Mouse (Mus musculus) embryonic facial prominence, embryonic 13.5 days (tissue): ENCODE results near the gene Celsr1. TPM values are rescaled to one million over a fixed set of nuclear protein-coding genes. Genes with fewer than 3 reads are reported as not detected.

Experiments used
- ATAC-seq: fragments of 200-750 bp; cut with Nextera tagmentation; 2 replicates; pipeline ENCODE4 v1.8.0; 2017; ENCODE audit warnings: low read depth; ENCODE audit not compliant: insufficient number of reproducible peaks, insufficient read depth, low FRiP score, low TSS enrichment
- H3K27ac ChIP-seq: fragments of 300-500 bp; sonication (generic); 2 replicates; pipeline ENCODE4 v1.5.1; 2015; ENCODE audit warnings: moderate library complexity, mild to moderate bottlenecking, inconsistent platforms
- H3K27me3 ChIP-seq: fragments of 300-500 bp; sonication (generic); 2 replicates; pipeline ENCODE4 v1.6.1; 2015; ENCODE audit warnings: mild to moderate bottlenecking, inconsistent platforms
- H3K36me3 ChIP-seq: fragments of 300-500 bp; sonication (generic); 2 replicates; pipeline ENCODE4 v1.6.1; 2015; ENCODE audit warnings: mild to moderate bottlenecking, inconsistent platforms
- H3K4me1 ChIP-seq: fragments of 300-500 bp; sonication (generic); 2 replicates; pipeline ENCODE4 v1.6.1; 2015; ENCODE audit warnings: inconsistent platforms
- H3K4me2 ChIP-seq: fragments of 300-500 bp; sonication (generic); 2 replicates; pipeline ENCODE4 v1.6.1; 2015; ENCODE audit warnings: moderate library complexity, mild to moderate bottlenecking, inconsistent platforms
- H3K4me3 ChIP-seq: fragments of 300-500 bp; sonication (generic); 2 replicates; pipeline ENCODE4 v1.5.1; 2015; ENCODE audit warnings: mild to moderate bottlenecking, inconsistent platforms
- H3K9ac ChIP-seq: fragments of 300-500 bp; sonication (generic); 2 replicates; pipeline ENCODE4 v1.6.1; 2015; ENCODE audit warnings: mild to moderate bottlenecking, inconsistent platforms
- H3K9me3 ChIP-seq: fragments of 300-500 bp; sonication (generic); 2 replicates; pipeline ENCODE4 v1.6.1; 2016; ENCODE audit warnings: inconsistent platforms
- WGBS: fragments of 180-500 bp; shearing (Covaris S2); methylation state at CpG from one replicate; pipeline ENCODE4 v1.1.7; 2015; ENCODE audit warnings: mixed read lengths; 5-methylcytosine and 5-hydroxymethylcytosine counted together
- polyA plus RNA-seq: library from polyadenylated mRNA; unstranded; fragments of >200 nt; fragmentation: Nextera tagmentation; extraction: Ambion mirVana; gene quantifications from 2 replicates; pipeline ENCODE4 v1.2.1, GENCODE M21; 2015

Gene Celsr1
- polyA plus RNA-seq: 2.9 and 3.1 TPM in 2 replicates

DNA sequence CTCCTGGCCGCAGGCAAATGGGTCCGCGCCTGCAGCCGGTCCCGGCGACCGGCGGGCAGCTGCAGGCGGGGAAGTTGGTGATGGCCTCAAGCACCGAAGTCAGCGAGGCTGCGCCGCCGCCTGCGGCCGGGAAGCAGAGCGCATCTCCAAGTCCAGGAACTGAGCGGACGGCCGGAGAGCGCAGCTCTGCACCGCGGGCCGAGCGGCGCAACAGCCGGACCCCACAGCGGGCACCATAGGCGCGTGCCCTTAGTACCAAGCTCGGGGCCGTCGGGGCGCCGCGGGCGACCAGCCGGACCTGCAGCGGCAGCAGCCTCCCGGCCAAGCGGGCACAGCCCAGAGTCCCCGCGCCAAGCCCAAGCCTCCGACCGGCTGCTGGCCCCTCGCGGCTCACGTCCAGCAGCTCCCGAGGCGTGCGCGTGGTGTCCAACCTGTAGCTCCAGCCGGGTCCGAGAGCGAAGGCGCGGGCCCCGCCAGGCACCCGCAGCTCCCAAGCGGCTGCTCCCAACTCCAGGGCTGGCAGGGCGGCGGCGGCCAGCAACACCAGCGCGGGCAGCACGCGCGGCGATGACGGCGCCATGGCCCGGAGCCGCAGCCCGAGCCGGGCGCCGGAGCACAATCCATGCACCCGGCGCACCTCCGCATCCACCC is at the start of gene Celsr1:
Celsr1 (minus strand) TSS at position 587 of the 651 bp plus-strand sequence.
- Histone ChIP-seq H3K4me1 (peaks cover 35% of the 10 kb centered on the region), H3K36me3 (peaks cover 26% of the 10 kb centered on the region), H3K9ac (peak within 1 kb of the TSS; percentile 71), H3K4me2 (peak within 1 kb of the TSS; percentile 88), H3K27me3 (peaks cover 49% of the 10 kb centered on the region), H3K4me3 (peak within 1 kb of the TSS; percentile 62), H3K9me3 (peaks cover 19% of the 10 kb centered on the region), H3K27ac (peak within 1 kb of the TSS; percentile 72; the same call in 1 of the 2 replicates)
- ATAC-seq: peak; percentile 21; the same call in 1 of the 2 replicates
- 1% methylated on average over 79 of the region's 80 CpGs for WGBS

DNA sequence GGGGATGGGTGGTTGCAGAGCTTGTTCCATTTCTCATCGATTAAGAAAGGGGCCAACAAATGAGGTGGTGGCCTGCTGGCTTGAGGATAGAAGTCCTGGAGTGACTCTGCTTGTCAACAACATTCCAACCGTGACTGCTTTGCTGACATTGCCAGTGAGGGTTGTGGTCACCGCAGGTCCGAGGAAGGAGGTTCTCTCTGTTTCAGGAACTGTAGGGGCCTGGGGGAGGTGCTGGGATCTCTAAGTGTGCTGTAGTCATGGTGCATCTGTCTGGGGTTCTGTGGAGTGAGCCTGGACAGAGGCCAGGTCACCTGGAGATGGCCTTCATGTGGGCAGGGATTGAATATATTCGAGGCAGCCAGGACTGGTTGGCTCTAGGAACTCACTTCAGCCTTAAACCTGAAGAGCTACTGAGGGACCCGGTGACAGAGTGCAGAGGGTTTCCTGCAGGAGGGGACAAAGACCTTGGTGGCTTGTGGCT is 49.7 kb upstream of the Celsr1 start:
- no peaks in the 10 kb centered on the region for H3K36me3 ChIP-seq
- H3K9ac ChIP-seq: no peak overlapping the region
- H3K4me2 ChIP-seq: no peak overlapping the region
- H3K9me3 ChIP-seq: no peaks in the 10 kb centered on the region
- WGBS: 48% methylated on average over 6 of the region's 6 CpGs
- H3K4me1 ChIP-seq: peaks cover 59% of the 10 kb centered on the region
- no peak for ATAC-seq
- no peak overlapping the region for H3K27ac ChIP-seq
- no peaks in the 10 kb centered on the region for H3K27me3 ChIP-seq
- no peak overlapping the region for H3K4me3 ChIP-seq

DNA sequence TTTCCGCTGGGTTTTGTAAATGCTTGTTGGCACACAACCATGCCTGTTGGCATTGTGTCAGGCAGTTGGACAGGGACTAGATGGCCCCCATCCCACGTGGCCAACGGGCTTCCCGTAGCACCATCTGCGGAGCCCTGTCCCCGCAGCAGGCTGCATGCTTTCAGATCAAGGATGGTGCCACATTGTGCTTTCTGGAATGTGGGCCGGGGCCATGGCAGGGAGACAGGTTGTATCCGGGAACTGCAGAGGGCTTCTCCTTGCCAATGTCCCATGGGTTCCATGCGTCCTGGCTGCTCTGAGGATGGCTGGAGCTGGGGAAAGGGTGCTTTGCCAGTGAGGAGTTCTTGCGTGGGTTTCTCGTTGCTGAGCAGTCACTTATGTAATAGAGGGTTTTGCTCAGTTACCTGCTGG is 49.0 kb upstream of the Celsr1 start:
- Histone ChIP-seq H3K27ac (no peak overlapping the region), H3K4me2 (no peak overlapping the region), H3K4me1 (peaks cover 52% of the 10 kb centered on the region), H3K9me3 (no peaks in the 10 kb centered on the region), H3K36me3 (no peaks in the 10 kb centered on the region), H3K9ac (no peak overlapping the region), H3K27me3 (no peaks in the 10 kb centered on the region), H3K4me3 (no peak overlapping the region)
- WGBS: 86% methylated on average over 11 of the region's 11 CpGs
- ATAC-seq: no peak

DNA sequence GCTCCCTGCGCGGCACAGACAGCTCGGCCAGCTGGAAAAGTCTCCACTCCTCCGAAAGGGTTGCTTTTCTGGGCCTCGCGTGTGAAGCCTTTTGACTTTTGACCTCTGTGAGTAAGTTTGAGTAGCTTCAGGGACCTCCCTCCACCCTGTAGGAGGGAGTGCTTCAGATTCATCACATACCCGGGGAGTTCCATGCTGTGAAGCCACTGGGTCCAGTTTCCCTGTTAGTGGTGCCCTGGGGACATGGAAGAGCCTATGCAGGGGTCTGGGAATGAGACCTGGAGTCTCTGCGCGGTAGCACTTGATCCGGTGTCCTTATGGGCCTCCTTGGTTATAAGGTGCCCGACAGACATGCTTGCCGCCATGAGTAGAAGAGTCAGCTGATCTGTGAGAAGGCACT is 48.1 kb upstream of the Celsr1 start:
- Histone ChIP-seq H3K9me3 (no peaks in the 10 kb centered on the region), H3K9ac (no peak overlapping the region), H3K4me2 (no peak overlapping the region), H3K27me3 (no peaks in the 10 kb centered on the region), H3K4me1 (peaks cover 44% of the 10 kb centered on the region), H3K4me3 (no peak overlapping the region), H3K36me3 (no peaks in the 10 kb centered on the region), H3K27ac (no peak overlapping the region)
- 61% methylated on average over 12 of the region's 12 CpGs for WGBS
- no peak for ATAC-seq

DNA sequence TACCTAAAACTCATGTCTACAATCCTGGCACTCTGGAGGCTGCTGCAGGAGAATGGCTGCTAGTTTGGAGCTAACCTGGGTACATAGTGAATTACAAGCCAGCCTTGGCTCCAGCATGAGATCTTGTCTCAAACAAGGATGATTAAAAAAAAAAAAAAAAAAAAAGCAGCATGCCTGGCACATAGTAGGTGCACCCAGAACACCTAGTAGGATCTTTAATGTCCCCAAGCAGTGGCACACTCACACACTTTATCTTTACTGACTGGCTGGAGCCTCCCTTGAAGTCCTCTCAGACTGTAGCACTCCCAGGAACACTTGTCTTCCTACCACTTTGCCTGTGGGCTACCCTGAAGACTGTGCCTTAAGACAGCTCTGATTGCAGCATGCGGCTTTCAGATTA is 46.8 kb upstream of the Celsr1 start:
- WGBS: 83% methylated on average over 1 of the region's 1 CpGs
- no peaks in the 10 kb centered on the region for H3K9me3 ChIP-seq
- H3K27ac ChIP-seq: no peak overlapping the region
- H3K9ac ChIP-seq: no peak overlapping the region
- H3K27me3 ChIP-seq: no peaks in the 10 kb centered on the region
- ATAC-seq: no peak
- H3K36me3 ChIP-seq: no peaks in the 10 kb centered on the region
- H3K4me3 ChIP-seq: no peak overlapping the region
- no peak overlapping the region for H3K4me2 ChIP-seq
- H3K4me1 ChIP-seq: peaks cover 37% of the 10 kb centered on the region

DNA sequence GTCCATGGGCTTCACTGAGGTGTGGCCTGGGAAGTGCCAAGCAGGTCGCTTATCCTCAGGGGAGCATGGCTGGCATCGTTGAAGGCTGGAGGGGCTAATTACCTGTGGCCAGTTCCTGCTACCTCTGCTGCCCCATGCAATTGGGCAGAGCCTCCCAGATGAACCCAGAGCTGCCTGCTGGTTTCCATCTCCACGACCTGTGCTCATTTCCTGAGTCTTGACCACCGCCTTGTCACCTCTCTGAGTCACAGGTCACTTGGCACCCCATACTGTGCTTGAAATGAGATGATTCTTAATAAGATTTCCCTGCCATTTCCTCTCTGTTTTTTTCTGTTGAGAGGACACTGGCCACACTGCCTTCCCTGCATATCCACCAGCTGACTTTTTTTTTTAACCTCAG is 46.3 kb upstream of the Celsr1 start:
- Histone ChIP-seq H3K4me1 (peaks cover 32% of the 10 kb centered on the region), H3K27me3 (no peaks in the 10 kb centered on the region), H3K9me3 (no peaks in the 10 kb centered on the region), H3K9ac (no peak overlapping the region), H3K36me3 (no peaks in the 10 kb centered on the region), H3K4me2 (no peak overlapping the region), H3K27ac (no peak overlapping the region), H3K4me3 (no peak overlapping the region)
- ATAC-seq: no peak
- WGBS: 67% methylated on average over 4 of the region's 4 CpGs

DNA sequence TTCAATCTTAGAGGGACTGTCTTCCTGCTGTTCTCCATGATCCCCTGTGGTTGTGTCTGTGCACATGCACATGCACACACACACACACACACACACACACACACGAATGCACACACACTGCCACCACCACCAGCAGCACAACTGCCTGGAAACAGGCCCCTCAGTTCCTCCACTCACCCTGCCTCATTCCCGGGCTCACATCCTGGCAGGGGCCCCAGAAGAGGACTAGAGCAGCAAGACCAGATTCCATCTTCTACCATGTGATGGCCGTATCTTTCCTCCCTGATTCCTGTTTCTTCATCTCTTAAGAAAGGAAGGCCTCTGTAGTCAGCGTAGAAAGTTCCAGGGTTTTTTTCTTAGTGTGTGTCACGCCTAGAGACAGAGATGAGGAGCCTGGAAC is 45.9 kb upstream of the Celsr1 start:
- 68% methylated on average over 5 of the region's 5 CpGs for WGBS
- Histone ChIP-seq H3K4me2 (no peak overlapping the region), H3K9ac (no peak overlapping the region), H3K4me3 (no peak overlapping the region), H3K27ac (no peak overlapping the region), H3K36me3 (no peaks in the 10 kb centered on the region), H3K4me1 (peaks cover 31% of the 10 kb centered on the region), H3K9me3 (no peaks in the 10 kb centered on the region), H3K27me3 (no peaks in the 10 kb centered on the region)
- no peak for ATAC-seq

DNA sequence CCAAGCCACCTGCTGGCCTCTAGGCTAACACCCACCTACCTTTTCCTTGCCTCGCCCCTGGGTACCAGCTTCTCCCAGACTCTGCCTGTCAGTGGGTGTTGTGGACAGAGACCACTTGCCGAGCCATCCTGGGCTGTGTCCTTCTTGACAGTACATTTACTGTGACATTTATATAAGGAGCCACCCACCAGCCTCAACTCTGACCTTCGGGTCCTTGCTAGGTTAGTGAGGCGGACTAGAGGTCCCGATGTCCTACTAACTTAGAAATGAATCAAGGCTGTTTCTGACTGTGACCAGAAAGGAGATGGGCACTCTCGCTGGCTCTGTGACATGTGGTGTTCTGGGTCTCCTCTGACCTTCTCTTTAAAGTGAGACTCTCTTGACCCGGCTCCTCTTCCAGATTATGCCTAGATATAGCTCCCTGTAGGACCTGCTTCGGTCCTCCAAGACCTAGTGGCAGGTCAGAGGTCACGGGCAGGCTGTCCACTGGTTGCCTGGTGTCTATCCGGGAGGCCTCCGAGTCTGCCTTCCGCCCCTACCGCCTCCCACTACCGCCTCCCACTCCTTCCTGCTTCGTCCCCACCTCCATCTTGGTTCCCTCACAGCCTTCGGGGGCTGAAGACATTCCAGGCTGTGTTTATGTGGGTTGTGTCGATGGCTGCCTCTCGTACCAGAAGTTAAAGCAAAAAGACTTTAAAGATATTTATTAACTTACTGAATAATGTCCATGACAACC is 45.1 kb upstream of the Celsr1 start:
- H3K36me3 ChIP-seq: no peaks in the 10 kb centered on the region
- no peaks in the 10 kb centered on the region for H3K9me3 ChIP-seq
- H3K27ac ChIP-seq: no peak overlapping the region
- no peak overlapping the region for H3K4me2 ChIP-seq
- peaks cover 27% of the 10 kb centered on the region for H3K4me1 ChIP-seq
- 68% methylated on average over 18 of the region's 18 CpGs for WGBS
- H3K9ac ChIP-seq: no peak overlapping the region
- no peak for ATAC-seq
- H3K4me3 ChIP-seq: no peak overlapping the region
- H3K27me3 ChIP-seq: no peaks in the 10 kb centered on the region

DNA sequence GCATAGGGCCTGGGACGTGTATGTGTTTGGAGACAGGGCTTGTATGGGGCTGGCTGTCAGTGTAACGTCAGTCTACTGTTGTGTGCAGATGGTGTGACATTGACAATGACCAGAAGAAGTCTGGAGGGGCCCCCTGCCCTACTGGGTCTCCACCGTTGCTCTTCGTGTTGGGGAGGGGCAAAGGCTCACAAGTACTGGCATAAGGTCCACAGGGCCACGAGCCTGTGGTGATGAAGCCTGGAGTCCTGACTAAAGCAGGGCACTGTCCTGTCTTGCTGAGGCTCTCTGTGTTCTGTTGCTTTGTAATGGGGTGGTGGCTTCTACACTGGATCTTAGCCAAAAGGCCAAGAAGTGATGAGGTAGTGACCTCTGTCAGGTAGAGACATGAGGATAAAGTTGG is 44.4 kb upstream of the Celsr1 start:
- no peak for ATAC-seq
- no peak overlapping the region for H3K4me3 ChIP-seq
- no peak overlapping the region for H3K27ac ChIP-seq
- no peaks in the 10 kb centered on the region for H3K9me3 ChIP-seq
- H3K4me2 ChIP-seq: no peak overlapping the region
- H3K9ac ChIP-seq: no peak overlapping the region
- 85% methylated on average over 5 of the region's 5 CpGs for WGBS
- H3K36me3 ChIP-seq: no peaks in the 10 kb centered on the region
- no peaks in the 10 kb centered on the region for H3K27me3 ChIP-seq
- H3K4me1 ChIP-seq: peaks cover 20% of the 10 kb centered on the region

DNA sequence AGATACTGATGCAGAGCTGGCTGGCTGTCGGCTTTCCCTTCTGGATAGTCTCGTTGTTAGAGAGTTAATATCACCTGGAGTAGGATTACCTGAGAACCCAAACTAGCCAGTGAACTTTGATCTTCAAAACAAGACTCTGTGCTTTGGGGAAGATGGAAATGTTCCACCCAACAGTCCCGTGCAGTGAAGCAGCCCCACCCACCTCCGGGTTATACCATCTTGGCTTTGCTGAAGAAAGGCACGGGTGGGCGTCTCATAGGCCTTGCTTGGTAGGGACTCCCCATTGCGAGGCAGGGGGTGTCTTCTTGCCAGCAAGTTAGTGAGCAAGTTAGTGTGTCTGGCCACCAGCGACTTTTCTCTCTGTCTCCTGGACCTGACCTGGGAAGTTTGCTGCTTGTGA is 42.8 kb upstream of the Celsr1 start:
- Histone ChIP-seq H3K4me3 (no peak overlapping the region), H3K9ac (no peak overlapping the region), H3K4me1 (peaks cover 10% of the 10 kb centered on the region; the same call in 1 of the 2 replicates), H3K27me3 (no peaks in the 10 kb centered on the region), H3K27ac (no peak overlapping the region), H3K9me3 (no peaks in the 10 kb centered on the region), H3K4me2 (no peak overlapping the region), H3K36me3 (no peaks in the 10 kb centered on the region)
- WGBS: 75% methylated on average over 8 of the region's 8 CpGs
- no peak for ATAC-seq

DNA sequence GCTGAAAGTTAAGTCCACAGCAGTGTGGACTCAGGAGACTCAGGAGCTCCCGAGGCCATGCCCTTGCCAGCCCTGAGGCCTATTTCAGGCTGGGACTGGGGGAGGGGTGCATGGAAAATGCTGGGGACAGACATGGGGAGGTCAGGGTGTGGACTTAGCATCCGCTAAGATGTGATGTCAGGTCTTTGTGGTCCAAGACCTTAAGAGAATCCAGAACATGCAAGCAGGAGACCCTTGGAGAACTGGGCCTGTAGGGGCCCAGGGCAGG is 42.4 kb upstream of the Celsr1 start:
- WGBS: 68% methylated on average over 2 of the region's 2 CpGs
- no peak for ATAC-seq
- Histone ChIP-seq H3K4me2 (no peak overlapping the region), H3K27ac (no peak overlapping the region), H3K9me3 (no peaks in the 10 kb centered on the region), H3K4me1 (peaks cover 13% of the 10 kb centered on the region; the same call in 1 of the 2 replicates), H3K27me3 (no peaks in the 10 kb centered on the region), H3K4me3 (no peak overlapping the region), H3K9ac (no peak overlapping the region), H3K36me3 (no peaks in the 10 kb centered on the region)
